Mouse (Mus musculus): ENCODE data around the gene Myo1f. TPM values are rescaled to one million over a fixed set of nuclear protein-coding genes. Genes with fewer than 3 reads are reported as not detected.
"Not testable (repeated sequence)": the region's sequence is repeated elsewhere in the genome, so short reads cannot be mapped to it uniquely, and the experiment has no call there.

The Myo1f gene
- total RNA-seq, 2 experiments from 2014 or later, result 3.2 to 5.8 TPM

DNA sequence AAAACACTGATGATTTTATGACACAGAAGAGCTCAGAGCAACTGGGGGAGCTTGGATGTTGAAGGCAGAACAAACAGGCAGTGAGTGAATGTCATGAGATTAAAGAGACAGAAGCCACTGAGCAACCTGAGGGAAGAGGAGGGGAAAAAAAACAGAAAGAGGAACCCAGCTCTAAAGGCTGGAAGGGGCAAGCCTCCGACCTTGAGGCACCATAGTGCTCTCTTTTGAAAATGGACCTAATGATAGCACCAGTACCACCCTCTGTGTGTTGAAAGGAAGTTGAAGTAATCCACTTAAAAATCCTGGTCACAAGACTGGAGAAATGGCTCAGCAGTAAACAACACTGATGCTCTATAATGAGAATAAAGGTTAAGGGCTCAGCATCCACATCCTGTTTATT, 9.1 kb downstream of the Myo1f start:
- DNase-seq (ENCODE audit: low spot score in 2 of 2), result no peak

DNA sequence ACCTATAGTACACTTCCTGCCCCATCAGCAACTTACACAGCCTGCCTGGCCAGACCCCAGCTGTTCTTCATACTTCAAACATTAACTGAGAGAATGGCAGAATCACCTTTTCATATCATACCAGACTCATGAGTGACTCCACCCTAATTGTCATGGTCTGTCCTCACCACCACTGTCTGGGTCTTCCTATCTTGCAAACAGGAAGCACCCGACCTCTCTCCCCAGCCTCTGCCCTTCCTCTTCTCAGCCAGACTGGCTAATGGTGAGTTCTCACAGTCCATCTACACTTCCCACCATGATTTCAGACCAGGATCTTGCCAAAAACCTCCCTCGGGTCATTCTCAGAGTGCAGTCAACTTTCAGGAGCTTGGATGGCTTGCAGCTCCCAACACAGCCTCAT, 10.7 kb downstream of the Myo1f start:
- no peak for DNase-seq (ENCODE audit: low spot score in 2 of 2)

DNA sequence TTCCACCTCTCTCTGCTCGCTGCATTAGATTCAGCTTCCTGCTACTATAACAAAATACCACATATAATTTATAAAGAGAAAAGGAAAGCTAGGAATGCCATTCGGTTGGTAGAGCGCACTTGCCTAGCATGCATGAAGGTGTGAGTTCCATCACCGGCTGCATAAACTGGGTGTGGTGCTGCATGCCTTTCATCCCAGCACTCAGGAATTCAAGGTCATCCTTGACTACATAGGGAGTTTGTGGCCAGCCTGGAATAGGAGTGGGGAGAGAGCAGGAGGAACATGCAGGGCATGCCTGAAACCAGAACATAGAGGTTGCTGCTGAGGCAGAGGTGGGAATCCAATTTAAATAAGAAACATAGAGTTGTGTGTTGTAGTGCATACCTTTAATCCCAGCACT, 28.6 kb downstream of the Myo1f start:
- DNase-seq (ENCODE audit: low spot score in 2 of 2), result no peak

DNA sequence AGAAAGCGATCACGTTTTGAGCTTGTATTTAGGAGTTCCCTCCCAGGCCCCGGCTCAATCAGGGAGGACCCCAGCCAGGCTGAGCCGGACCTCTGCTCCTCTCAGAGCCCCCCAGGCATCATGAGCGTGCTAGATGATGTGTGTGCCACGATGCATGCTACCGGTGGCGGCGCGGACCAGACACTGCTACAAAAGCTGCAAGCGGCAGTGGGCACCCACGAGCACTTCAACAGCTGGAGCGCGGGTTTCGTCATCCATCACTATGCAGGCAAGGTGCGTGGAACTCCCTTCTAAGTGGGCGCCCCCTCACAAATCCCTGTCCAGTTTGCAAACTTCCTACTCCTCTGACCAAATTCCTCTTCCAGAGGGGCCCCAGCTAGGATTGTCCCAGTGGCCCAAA, 30.5 kb downstream of the Myo1f start:
- no peak for DNase-seq (ENCODE audit: low spot score in 2 of 2)

DNA sequence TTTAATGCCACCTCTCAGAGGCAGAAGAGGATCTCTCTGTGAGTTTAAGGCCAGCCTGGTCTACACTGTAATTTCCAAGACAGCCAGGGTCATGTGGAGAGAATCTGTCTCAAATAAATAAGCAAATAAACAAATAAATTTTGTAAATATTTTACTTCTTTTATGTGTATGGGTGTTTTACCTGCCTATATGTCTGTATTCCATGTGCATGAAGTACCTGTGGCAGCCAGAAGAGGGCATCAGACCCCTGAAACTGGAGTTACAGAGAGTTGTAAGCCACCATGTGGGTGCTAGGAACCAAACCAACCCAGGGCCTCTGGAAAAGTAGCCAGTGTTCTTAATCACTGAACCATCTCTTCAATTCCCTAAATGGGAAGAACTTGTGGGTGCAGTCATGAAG, 41.8 kb downstream of the Myo1f start:
- DNase-seq (ENCODE audit: low spot score in 2 of 2), result no peak

DNA sequence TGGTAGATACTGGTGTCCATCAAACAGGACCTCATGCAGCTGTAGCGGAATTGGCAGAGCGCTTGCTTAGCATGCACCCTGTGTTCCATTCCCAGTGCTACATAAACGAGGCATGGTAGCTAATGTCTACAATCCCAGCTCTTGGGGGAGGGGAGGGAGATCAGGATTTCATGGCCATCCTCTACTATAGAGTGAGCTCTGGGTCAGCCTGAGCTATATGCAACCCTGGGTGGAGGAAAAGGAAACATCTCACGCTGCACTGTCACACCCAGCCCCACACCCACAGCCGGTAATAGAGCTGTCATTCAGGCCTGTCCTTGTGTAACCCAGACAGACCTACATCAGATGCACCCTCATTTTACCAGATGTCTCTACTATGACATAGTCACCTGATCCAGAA, 43.0 kb downstream of the Myo1f start:
- DNase-seq (ENCODE audit: low spot score in 2 of 2), result no peak

DNA sequence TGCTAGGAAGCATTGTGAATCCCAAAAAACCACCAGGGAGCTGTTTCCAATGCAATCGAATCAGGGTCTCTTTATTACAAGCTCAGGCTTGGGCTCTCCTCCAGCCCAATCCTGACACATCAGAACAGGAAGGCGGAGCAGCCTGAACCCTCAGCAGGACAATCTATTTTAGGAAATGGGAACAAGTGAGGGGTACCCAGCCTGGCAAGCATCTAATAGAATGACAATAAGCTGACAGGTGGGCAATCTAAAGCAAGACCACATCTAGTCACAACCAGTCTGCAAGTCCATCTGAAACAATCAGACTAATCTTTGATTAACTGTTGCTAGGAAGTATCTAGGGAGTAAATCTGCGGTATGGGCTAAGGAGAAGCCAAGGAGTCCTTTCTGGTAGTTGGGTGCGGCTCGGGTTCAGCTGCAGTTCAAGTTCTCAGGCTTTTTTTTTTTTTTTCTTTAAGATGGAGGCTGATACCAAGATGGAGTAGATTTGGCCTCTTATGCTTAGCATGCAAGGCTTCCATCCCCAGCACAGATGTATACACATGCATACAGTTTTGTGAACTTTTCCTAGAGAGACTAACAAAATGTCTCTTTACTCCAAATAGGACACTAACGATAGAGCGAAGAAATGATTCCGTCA, 44.4 kb downstream of the Myo1f start:
- no peak for DNase-seq (ENCODE audit: low spot score in 2 of 2)

DNA sequence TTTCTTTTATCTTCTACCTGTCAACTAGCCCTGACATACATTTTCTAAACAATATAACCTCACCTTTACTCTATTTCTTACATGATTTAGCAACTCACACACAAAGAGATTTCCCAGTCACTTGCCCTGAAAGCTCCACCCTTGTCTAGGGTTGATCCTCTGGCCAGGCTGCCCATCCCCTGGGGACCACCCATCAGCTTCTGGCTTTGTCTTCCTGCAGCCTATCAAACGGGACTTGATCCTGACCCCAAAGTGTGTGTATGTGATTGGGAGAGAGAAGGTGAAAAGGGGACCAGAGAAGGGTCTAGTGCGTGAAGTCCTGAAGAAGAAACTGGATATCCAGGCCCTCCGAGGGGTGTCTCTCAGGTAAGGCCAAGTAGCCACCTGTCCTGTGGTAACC, 45.3 kb downstream of the Myo1f start:
- no peak for DNase-seq (ENCODE audit: low spot score in 2 of 2)

DNA sequence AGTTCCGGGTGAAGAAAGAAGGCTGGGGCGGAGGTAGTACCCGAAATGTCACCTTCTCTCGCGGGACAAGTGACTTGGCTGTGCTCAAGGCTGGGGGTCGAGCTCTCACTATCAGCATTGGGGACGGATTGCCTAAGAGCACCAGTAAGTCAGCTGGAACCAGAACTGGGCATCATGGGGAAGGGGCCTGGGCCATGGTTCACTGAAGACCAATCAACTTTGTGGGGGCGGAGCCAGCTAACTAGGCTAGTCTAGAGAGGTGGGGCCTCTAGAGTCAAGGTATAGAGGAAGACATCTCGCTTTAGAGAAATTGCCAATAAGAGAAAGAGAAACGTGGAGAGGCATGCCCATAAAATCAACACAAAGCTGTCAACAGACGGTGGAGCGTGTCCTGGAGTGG, 46.4 kb downstream of the Myo1f start:
- no peak for DNase-seq (ENCODE audit: low spot score in 2 of 2)

DNA sequence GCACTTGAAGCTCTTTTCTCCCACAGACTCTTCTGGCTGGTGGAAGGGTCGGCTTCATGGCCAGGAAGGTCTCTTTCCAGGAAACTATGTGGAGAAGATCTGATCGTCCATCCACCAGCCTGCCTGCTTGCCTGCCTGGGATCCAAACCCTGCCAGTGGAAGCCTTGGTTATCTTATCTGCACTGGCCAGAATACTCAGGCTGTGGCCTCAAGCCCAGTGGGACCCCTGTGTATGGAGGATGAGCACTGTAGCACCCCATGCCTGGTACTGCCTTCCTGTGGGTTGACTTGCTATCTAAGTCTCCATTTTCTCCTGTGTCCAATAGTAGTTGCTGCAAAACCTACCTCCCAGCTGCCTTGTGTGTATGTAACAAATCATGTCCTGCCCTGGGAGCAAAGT, 51.8 kb downstream of the Myo1f start:
- DNase-seq (ENCODE audit: low spot score in 2 of 2), result no peak

DNA sequence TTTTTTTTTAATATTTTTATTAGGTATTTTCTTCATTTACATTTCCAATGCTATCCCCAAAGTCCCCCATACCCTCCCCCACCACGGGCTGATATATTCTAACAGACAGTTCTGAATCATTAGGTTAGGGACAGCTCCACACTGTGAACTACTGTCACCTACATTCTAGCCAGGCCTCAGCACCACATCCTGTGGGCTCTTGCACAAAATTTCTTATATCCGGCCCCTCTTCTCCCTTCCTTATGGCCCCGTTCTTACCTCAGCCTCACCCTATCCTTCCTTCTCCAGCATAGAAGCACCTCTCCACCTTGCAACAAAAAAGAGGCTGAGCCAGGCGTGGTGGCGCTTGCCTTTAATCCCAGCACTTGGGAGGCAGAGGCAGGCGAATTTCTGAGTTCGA, 55.0 kb downstream of the Myo1f start:
- no peak for DNase-seq (ENCODE audit: low spot score in 2 of 2)

DNA sequence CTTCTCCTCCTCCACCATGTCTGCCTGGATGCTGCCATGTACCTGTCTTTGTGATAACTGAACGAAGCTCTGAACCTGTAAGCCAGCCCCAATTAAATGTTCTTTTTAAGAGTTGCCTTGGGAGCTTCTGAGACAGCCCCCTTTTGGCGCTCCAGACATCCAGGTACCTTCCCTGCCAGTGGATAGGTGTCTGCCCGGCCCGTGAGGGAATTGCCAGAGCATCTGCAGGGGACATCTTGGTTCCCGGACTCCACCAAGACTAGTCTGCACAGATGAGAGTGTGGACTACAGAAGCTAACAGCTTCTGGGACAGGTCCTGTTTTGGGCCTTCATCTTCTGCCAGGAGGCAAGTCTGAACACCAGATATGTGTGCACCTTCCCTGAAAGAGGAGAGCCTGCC, 58.2 kb downstream of the Myo1f start:
- not testable (repeated sequence) for DNase-seq (ENCODE audit: low spot score in 2 of 2)

DNA sequence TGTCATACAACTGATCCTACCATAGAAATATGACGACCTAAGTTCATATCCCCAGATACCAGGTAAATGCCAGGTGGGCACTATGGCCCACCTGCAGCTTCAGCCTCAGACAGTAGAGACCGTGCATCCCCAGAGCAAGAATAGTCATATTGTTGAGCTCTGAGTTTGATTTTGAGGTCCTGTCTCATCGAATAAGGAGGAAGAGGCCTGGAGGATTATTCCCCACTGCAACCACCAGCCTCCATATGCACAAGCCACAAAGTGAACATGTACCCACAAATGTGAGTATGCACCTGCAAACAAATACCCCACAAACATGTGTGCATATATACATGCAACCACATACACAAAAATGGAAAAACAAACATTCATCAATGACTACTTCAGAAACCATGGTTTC, 71.8 kb downstream of the Myo1f start:
- DNase-seq (ENCODE audit: low spot score in 2 of 2), result no peak

DNA sequence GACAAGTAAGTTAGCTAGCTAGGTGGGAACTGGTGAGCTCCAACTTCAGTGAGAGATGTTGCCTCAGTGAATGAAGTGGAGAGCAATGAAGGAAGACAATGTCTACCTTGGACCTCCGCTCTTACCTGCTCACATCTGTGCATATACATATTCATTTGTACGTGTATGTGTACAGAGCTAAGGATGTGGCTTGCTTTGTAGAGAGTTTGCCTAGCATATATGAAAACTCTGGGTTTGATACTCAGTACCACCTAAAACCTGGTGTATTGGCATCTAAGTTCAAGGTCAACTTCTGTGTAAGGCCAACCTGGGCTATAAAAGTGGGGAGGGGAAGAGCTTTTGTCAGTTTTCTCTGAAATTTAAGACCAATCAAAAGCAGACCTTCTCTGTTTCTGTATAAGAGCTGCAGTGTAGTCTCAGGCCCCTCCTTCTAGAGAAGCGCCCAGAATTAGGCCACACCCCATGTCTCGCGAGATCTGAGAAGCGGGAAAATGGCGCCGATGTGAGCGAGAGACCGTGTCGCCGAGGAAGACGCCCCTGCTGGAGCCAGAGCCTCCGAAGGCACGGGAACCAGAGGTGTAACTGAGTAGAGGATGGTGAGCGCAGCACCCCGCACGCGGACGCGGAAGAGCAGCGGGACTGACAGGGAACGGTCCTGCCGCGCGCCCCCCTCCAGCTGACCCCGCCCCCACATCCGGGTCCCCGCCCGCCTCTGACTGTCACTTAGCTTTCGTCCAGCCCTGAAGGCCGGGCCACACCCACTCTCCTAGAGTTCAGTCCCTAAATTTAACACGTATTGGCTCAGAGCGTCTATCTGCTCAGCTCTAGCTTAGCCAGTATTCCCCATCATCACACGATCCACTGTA, 73.3 kb downstream of the Myo1f start, which contains the start of gene Zfp414:
Gene Zfp414, plus strand, starts transcription at position 470 of the 866 bp plus-strand sequence.
- peak; percentile 86 to 90 for DNase-seq (ENCODE audit: low spot score in 2 of 2)

DNA sequence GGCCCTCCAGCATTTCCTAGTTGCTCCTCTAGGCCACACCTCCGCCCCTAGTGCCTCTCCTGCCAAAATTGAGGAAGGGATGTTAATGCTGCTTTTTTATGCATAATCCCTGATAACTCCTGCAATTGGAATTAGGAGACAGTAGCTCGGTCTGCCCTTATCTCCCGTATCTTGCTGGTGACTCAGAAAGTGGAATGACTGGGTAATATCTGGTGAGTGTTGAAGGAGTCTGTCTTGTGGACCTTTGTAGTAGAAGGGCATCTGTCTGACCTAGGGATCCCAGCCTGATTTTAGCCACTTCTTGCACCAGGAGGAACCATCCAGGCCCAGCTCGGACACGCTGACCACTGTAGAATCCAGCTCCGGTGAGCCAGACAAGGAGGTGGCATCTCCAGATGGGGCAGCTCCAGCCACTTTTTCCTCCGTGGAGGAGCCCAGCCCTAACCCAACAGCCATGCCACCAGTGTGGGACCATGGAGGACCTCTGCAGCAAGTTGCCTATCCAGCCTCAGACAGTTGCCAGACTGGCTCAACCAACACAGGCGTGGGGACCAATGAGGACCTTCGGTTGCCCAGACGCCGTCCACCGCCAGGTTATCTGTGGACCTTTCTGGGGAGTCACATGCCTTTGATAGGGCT, 74.1 kb downstream of the Myo1f start:
- no peak for DNase-seq (ENCODE audit: low spot score in 2 of 2)

DNA sequence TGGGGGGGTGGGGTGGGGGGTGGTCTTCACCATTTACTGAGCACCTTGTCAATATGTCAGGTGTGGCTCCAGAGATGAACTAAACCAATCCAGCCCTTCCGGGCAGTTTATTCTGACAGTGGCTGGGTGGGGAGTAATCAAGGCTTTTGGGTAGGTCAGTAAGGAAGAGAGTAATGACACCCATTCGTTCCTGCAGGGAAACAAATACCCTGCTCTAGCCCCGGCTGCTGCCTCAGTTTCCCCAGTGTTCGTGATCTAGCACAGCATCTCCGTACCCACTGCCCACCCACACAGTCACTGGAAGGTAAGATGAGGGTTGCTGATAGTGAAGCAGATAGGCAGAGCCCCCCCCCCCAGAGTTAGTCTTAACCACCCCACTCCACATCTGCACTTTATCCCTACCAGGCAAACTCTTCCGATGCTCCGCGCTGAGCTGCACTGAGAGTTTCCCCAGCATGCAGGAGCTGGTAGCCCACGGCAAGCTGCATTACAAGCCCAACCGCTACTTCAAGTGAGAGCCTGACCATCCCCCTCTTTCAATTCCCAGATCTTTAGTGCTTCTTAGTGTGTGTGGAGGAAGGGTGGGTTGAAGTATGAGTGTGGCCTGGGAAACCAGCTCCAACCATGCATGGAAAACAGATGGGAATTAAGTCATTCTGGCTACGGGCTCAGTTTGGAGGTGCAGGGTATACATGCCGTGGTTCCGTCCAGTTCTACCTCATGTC, 74.8 kb downstream of the Myo1f start:
- no peak for DNase-seq (ENCODE audit: low spot score in 2 of 2)

DNA sequence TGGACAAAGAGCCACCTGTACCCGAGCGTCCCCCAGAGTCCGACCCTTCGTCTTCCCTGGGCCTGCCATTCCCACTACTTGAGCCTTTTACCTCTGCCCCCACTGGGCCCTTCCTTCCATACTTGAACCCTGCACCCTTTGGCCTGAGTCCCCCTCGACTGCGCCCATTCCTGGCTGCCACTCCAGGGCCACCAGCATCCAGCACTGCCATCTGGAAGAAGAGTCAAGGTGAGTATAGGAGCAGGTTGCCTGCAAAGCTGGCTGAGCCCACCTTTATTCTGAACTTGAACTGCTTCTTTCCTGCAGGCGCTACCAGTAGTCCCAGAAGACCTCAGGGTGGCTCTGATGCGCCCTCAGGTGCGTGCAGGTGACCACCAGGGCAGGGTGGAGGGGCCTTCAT, 75.7 kb downstream of the Myo1f start:
- peak in 1 of 2 experiments; percentile 23 for DNase-seq (ENCODE audit: low spot score in 2 of 2)

DNA sequence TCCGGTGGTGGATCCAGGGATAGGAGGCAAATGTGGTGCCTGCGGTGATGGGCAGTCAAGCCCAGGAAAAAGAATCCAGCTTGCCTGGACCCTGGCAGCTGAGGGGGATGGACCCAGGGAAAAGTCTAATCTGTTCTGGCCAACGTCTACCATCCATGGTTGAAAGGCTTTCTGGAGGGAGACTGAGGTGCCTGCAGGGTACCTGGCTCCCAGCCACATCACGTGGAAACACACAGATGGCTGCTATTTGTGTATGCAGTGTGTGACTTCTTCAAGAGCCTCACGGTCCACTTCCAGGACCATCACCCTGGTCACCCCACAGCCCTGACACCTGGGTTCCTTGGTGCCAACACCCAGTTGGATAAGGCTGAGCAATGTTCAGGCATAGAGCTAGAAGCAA, 76.3 kb downstream of the Myo1f start:
- DNase-seq (ENCODE audit: low spot score in 2 of 2), result peak in 1 of 2 experiments; percentile 15

DNA sequence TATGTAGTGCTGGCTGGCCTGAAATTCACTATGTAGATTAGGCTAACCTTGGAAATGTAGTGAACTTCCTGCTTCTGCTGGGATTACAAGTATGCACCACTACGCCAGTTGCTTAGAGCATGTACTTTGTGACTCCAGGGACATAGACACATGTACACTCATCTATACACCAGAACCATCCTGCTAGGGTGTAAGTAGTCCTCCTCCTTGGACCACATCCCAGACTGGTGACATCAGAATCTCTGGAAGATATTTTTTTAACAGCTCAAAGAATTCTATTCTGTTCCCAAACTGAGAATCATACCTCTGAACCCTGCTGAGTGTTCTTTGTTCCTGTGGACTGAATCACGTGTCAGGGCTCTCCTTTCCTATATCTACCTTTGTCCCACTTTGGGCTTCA, 81.5 kb downstream of the Myo1f start:
- DNase-seq (ENCODE audit: low spot score in 2 of 2), result peak in 1 of 2 experiments; percentile 11

DNA sequence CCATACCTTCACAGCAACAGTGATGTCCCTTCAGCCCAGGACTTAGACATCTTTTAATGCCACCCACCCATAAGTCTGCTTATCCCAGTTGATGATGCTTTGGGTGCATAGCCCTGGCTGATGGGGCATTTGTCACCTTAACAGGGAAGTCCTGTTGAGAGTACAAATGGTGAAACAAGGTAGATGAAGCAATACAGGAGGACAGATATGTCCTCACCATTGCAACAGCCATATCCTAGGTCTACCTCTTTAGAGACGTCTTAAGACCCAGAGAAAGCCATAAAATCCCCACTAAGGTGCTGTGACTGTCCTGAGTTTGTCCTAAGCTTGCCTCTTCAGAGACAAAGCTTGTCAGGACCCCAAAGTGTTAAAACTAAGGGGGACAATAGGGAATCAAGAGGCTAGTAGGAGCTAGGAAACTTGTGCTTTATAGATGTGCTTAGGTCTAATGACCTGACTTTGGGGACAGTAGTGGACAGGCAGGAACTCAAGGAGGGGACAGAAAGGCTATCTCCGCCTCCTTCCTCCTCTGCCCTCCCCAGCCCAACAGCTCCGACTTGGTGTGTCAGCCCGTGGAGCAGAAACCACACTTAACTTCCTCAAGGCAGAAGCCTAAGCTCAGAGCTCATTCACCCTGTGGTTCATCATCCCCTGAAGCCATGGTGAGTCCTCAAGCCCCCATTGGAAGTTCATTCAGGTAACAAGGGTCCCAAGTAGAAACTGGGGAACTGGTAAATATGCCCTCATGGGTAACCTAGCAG, 82.2 kb downstream of the Myo1f start, which contains the start of gene Pram1:
Gene Pram1, plus strand, starts transcription at position 541 of the 761 bp plus-strand sequence.
- DNase-seq (ENCODE audit: low spot score in 2 of 2), result peak in 1 of 2 experiments; percentile 18

DNA sequence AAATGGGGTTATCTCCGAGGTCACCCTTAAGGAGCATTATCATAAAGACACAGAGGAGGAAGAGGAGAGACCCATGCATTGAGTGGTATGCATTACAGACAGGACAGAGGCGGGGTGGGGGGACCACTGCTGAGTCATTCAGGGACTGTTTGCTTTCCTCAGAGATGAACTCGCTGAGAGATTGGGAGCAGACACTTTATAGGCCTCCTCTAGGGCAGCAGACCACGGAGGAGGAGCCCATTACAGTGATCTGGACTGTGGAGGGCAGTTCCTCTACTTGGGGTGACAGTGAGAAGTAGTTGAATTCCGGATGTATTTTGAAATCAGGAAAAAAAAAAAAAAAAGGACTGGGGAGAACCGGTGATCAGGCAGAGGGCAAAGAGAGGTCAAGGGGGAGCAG, 84.2 kb downstream of the Myo1f start:
- no peak for DNase-seq (ENCODE audit: low spot score in 2 of 2)
